Mouse (Mus musculus) frontal cortex, postnatal 14 days (tissue): ENCODE results near the gene Trmt44.

Experiments
- DNase-seq, 2 experiments: peaks; one replicate each; pipeline ENCODE4 v3.0.0; 2022; ENCODE audit warnings: low spot score in 2 of 2

Gene Trmt44

DNA sequence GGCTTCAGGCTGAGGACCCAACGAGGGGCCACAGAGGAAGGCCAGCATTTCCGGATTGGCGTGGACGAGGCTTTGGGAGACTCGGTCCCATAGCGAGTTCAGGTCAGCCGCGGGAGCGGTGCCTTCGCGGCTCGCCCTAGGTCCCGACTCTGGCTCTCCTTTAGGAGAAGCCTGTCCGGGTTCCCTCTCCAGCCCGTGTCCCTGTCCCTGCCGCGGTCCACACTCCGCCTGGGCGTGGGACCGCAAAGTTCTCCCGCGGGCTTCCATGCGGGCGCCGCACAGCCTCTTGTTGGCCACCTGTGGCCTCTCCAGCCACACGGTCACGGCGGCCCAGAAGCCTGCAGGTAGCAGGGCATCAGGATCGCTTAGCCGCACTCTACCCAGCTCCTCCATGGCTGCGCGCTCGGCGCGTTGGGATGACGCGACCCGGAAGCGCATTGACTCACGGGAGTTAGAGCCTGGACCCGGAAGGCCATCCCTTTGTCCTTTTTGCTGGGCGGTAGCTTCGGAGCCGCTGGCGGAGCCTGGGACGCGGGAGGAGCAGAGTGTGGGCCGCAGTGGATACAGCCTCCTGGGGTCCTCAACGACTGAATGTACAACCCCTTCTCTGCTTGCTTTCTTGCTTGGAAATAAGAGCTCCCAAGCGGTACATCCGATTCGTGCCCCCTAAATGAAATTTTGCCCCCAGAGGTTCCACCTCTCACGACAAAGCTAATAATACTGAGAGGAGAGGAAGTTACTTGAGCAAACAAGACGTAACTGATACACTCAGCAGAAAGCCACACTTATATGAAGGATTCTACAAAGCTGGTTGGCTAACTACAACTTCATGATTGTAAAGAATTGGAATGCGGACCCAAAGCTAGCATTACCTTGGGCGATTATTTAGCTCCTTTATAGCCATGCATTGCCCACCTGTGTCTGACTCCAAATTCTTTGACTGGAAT is at the start of gene Trmt44:
Gene Trmt44 (minus strand): TSS at position 418 of the 947 bp plus-strand sequence.
- DNase-seq: peak; percentile 80 to 84

DNA sequence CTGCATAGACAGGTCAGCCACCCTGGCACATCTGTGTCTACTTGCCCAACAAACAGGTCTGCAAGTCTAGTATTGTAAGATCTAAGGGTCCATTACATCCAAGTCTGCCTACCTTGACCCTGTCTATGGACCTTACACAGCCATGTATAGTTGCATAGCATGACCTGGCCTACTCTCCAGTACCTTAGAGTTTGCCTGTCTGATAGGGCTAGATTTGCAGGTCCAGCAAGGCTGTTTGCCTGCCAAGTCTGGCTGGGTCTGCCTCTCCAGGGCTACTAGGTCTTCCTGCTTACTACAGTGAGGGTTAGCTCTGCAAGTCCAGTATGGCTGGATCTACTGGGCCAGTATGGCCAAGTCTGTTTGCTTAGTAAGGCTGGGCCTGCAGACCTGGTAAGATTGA is 49.0 kb upstream of the Trmt44 start:
- no peak for DNase-seq

DNA sequence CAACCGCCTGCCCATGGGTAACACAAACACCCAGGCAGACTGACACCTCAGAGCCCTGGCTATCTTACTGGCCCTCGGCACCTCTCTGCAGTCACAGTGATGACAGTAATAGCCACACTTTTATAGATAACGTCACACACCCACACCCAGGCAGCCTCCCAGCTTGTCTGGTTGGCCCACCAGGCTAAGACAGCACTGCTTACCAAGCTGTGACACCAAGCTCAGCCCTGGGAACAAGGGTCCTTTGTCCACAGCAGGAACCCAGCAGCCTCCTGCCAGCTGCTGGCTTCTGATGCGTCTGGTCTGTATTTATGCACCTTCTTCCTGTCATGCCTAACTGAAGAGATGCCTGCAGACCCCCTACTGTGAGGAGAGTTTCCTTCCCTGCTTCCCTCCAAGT is 46.2 kb upstream of the Trmt44 start:
- DNase-seq: no peak

DNA sequence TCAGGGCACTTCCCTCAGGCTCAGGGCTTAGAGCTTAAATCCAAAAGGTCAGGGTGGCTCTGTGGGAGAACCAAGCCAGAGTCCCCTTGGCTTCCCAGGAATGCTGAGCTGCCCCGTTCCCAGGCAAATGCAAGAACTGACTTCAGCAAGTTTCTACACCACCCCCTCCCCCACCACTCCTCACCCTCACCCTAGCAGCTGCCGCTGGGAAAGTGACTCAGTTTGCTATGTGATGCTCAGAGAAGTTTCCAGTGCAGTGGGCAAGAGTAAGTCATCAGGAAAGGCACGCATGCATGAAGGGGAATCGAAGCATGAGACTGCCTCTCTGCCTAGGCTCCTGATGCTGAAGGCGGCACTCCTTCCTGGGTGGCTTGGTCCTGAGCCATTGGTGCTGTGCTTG is 42.1 kb upstream of the Trmt44 start:
- no peak for DNase-seq

DNA sequence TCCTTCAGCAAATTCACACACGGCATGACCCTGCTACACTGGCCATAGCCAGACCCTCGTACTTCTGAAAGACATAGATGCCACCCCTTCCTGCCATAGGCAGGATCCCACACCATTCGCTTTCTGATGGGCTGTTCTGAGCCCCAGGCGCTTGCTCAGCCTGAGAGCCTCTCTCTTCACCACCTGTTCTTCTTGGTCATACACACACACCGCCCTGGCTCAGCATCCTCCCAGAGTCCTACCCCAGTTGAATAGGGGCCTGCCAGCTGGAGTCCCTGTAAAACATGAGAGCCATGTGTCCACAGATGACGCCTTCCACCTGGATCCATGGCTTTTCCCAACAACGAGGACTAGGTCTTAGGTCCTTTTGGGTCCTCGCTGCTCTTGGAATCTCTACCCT is 37.9 kb upstream of the Trmt44 start:
- no peak for DNase-seq

DNA sequence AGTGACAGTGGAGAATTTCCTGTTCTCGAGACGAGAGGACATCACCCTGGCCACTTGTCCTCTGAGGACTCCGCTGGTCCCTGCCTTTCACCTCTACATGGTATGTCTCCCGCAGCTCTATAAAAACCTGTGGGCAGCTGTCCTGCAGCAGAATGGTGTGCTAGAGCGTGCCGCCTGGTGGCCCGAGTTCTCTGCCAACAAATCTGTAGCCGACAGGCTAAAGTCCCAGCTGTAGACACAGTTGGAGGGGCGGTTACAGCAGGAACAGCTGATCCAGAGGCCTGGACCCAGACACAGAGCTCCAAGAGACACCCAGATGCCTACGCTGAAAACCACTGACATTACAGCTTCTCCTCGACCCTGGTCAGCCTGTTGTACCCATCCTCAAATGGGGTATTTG is 37.0 kb upstream of the Trmt44 start:
- no peak for DNase-seq

DNA sequence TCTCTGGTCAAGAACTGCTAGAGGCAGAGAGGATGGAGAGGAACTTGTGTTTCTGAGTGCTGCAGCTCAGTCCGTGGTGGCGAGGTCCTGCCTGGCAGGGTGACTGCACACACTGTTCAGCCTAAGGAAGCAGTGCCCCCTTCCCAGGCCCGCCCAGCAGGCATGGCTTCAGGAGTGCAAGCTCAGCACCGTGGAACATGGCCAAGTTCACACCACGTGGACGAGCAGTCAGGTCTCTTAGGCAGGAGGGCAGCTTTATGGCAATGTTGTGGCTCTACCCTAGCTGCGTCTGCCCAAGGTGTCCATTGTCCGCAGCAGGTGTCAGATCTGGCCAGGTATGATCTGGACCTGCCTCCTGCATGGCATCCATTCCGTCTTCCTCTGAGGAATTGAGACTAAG is 36.3 kb upstream of the Trmt44 start:
- no peak for DNase-seq

DNA sequence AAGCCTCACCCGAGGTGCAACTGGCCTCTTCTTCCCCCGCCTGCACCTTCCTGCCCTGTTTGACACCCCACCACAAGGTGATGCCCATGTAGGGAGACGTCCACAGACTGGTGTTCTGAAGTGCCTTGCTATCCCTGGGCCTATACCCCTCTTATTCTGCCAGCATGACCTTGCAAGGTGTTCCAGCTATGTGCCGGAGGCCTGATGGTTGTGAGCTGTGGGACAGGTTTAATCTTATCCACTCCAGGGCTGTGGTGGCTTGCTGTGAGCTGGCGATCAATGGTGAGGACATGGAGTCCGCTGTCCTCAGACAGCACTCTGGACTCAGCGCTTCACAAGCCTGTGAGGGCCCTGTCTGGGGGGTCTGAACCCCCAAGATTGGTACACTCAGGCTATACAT is 35.5 kb upstream of the Trmt44 start:
- no peak for DNase-seq

DNA sequence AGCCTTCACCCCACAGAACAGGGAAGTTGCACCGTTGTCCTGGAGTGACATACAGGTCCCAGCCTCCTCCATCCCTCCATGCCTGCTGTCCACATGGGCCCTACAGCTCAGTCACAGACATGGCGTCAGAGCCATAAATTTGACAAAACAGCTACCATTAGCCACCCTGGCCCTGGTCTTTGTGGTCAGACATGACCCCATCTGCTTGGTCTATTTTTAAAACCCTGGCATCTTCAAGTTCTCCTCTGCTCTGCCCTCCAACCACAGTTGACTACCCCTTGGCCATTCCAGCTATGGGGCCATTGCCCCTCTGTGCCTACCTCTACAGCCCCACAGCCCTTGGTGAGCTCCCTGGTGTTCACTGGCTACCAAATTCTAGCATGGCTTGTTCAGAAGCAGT is 35.1 kb upstream of the Trmt44 start:
- no peak for DNase-seq

DNA sequence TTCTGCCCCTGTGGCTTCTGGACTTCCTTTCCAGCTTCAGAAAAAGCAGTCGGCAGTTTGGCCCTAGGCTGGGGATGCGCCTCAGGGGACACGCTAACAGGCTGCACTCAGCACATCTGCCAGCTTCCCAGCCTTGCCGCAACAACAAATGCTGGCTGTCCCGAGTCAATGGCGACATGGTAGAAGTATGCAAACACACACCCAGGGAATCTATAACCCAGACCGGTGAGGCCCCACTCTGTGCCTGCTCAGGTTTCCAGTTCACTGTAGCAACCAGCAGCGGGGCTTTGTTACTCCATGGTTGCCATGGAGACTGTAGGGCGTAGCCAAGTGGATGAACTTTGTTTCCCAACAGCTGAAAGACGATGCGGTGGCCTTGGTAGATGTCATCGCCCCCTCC is 34.5 kb upstream of the Trmt44 start:
- no peak for DNase-seq

DNA sequence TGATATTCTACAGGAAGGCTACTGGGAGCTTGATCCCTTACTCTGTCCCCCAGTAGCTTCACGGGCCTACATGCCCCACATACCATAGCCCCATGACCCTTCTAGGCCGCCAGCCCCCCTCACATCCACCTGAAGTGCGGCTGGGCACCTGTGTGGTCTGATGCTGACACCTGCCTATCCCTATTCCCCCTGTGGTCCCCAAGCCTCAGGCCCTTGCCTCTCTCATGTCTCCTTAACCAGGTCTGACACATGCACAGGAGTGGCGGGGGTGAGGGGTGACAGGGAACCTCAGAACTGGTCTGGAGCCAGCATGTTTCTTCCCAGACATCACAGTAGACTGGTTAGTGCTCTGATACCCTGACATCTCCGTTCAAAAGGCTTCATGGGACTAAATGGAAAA is 33.7 kb upstream of the Trmt44 start:
- DNase-seq: no peak

DNA sequence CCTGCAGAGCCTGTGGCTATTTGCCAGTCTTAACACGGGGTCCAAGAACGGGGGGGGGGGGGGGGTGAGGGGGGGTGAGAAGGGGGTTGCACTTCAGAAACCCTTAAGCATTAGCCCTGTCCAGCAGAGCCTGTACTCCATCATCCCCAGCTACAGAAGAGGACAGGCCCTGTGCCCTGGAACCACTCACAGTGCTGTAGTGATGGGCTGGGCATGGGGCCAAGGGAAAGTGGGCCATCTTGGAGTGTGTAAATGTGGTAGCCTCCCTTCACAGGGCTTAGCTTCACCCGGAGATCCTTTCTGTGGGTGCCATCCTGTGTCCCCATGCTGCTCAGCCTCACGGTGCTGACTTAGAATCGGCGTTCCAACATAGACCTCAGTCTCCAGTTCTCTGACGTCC is 32.9 kb upstream of the Trmt44 start:
- peak in 1 of 2 experiments; percentile 11 for DNase-seq

DNA sequence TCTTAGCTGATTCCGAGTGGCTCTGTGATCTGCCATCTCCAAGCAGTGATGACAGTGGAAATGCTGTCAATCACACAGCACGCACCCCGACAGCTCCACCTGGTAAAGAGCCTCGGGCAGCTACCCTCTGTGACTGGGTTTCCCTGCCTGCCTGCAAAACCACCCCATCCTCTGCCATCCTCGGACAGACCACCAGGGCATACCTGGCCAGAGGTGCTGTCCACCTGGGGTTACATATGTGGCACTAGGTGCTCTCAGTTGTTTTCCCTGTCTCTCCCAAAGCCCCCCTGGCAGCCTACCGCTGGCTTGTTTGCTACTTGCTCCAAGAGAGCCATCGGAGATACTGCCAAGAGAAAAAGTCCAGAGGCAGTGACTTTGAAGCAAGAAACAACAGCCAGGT is 31.9 kb upstream of the Trmt44 start:
- DNase-seq: no peak

DNA sequence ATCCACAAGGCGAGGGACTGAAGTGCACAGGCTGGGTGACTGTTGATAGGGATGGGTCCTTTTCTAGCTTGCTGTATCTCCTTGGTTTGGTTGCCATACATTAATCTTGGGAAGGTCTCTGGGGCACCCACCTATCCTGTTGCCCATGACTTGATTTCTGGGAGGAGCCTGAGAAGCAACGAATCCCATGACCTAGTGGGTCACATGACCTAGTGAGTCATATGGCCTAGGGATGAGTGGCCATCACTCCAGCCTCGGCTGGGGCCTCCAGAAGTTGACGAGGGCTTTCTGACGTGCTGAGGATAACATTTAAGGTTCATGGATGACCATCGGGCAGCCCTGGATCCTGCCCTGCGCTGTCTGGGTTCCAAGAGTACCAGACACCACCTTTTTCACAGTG is 30.5 kb upstream of the Trmt44 start:
- DNase-seq: no peak

DNA sequence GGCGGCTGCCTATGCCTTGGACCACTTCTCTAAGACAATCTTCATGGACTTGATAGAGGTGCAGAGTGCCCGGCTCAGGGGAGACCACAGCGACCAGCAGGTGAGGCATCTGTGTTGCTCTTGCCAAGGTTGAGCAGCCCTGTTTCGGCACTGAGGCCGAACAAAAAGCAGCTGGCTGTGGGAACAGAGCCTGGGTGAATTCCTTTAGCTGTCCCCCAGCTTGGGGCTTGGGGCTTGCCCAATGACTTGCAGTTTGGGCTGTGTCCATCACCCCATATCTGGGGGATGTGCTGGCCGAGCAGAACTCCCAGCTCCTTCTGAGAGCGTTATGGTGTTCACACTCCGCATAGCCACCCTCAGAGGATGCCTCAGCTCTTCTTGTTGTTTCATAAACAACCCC is 26.7 kb upstream of the Trmt44 start:
- DNase-seq: no peak

DNA sequence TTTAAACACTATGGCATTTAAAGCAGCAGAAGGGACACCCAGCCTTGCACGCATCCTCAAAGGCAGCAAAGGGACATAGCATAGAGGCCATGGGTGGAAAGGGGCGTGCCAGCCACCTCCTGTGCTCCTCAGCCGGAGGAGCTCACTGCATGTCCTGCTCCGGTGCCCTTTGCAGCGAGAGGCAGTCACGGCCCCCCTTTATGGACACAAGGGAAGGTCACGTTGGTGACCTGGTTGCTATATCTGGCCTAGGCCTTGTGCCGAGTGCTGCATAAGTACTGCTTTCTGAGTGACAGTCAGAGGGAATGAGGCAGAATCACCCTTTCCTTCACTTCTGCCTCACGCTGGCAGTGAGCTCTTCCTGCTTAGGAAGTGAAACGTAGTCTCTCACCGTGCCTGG is 25.4 kb upstream of the Trmt44 start:
- DNase-seq: no peak

DNA sequence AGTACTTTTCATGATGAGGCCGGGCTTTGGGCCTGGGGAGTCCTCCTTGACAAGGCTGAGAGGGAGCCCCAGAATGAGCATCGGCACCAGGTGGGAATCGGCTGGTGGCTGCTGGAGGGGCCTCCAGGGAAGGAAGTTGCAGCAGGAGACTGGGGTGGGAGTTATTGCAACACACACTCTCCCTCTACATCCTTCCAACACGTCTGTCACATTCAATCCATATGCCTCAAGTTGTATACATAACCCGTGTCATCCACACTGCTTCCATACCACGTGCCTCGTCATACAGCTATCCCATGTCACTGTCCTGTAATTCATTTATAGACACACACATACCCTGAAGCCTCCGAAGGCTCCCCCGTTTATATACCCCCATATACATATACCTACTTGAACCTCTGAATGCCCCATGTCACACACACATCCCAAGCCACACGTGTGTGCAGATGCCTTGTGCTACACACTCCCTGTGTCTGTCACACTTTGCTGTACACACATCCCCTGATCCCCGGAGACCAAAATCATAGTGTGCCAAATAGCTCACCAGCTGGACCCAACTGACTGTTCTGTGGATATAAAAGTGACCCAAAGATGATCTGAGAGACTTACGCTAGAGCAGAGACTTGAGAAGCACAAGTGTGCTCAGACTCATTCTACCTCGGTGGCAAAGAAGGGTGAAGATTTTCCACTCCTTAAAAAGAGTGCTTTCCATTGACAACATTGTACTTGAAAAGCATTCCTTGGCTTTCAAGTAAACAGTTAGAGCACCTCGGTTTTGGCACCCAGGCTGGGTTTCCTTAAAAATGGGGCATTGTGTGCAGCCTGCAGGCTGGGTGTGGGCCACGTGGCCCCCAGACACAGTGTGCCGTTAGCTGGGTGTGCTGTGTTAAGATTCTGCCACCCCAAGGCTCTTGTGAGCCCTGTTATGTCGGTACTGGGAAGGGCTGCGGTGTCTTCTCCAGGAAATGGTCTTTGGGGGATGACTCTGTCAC is 21.6 kb upstream of the Trmt44 start:
- no peak for DNase-seq

DNA sequence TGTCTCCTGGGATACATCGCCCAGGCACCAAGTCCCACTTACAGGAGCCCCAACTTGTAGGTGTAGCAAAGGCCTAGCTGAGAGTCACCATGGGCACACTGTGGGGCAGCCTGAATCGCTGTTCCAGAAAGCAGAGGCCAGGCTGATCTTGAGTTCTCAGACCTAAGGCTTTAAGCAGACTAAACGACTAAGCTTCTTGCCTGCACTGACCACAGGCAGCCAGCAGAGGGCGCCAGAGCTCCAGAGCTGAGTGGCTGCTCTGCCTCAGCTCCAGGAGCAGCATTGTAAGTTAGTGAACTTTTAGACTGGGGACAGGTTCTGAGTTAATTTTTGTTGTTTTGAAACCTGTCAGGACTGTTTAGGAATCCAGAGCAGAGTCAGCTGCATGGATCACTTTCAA is 20.8 kb upstream of the Trmt44 start:
- DNase-seq: peak; percentile 40 to 79

DNA sequence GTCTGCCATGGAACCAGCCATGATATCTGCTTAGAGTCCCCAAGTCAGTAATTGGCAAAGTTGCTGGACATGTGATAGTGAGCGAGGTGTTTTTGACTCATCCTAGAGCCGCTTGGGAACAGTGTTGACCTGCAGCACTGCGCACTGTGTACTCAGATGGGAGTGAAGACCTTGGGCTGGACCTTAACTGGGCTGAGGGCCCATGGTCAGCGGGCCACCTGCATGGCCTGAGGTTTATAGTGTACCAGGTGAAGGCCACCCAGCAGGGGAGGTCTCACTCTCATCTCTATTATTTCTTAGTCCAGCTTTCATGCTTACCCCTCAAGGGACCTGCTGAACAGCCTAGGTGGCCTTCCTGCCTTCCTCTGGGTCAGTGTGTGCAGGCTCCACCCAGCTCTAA is 19.9 kb upstream of the Trmt44 start:
- DNase-seq: no peak

DNA sequence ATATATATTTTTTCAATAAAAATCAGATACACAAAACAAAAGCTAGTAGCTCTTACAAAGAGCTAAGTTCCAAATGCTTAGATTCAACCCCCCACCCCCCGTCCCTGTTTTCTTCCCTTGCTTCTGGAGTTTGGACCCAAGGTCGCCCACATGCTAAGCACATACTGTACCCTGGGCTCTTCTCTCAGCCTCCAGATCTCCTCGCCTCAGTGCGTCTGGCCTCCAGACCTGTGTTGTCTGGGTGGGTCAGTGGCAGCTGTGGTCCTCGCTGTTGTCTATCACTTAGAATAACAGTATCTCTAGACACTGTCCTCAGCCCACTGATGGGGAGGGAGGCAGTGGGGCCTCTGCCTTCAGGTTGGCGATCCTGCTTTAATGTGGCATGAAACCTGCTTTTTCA is 18.4 kb upstream of the Trmt44 start:
- DNase-seq: no peak

DNA sequence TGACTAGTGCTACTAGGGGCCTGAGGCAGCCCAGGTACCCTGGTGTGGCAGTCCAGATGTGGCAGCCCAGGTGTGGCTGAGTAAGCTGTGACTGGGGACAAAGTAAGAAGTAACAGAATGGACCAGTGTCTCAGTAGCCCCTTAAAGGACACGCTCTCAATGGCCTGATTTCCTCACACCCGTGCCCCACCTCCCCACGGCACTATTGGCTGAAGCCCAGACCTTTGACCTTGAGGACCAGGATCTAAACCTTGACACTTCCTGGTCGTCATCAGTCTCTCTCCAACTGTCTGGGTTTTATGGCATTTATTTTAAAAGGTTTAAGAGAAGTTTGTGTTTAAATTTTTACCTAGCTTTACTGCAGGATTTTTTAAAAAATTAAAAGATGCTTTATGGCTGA is 18.0 kb upstream of the Trmt44 start:
- DNase-seq: no peak

DNA sequence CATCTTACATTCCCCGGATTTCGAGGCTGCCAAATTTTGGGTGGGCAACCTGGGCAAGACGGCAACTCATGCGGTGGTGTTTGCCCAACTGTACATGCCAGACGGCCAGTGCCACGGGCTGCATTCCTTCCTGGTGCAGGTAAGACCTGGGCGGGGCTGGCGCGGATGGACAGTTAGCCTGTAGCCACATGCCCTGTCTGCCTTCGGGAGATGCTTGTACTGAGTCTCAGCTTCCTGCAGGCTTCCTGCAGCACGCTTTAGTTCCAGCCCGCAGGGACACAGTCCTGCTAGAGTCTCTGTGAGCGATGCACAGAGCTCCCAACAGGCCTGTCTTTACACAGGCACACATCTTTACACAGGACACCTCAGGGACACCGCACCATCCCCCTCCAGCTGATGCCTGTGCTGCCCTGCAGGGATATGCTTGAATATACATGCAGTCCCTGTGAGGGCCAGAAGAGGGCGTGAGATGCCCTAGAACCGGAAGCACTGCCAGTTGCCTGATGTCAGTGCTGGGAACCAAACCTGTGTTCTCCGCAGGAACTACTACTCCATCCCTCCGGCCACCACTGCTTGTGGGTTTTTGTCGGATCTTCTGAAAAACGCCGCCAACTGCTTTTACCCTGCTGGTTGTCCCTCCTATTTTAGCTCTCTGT is 17.3 kb upstream of the Trmt44 start:
- DNase-seq: no peak
